Mouse (Mus musculus) intestine, embryonic 14.5 days (tissue): Measurements from ENCODE around the gene Catsper4. TPM values are rescaled to one million over a fixed set of nuclear protein-coding genes. Genes with fewer than 3 reads are reported as not detected.
A peak's percentile ranks its signal among the peaks of the same experiment; 100 is the strongest.

ENCODE experiments used
- ATAC-seq: fragments of 200-750 bp; cut with Nextera tagmentation; replicated peaks from 2 replicates; pipeline ENCODE4 v1.8.0; 2017; ENCODE audit warnings: low read depth, moderate number of reproducible peaks, moderate TSS enrichment, moderate library complexity; ENCODE audit not compliant: low FRiP score, low TSS enrichment
- DNase-seq: peaks from one replicate; pipeline ENCODE4 v3.0.0-alpha.2; 2018; ENCODE audit warnings: low spot score
- H3K27ac ChIP-seq: fragments of 300-500 bp; sonication (generic); 2 replicates; pipeline ENCODE4 v1.5.1; 2014; ENCODE audit warnings: low read depth, mild to moderate bottlenecking, control low read depth
- H3K27me3 ChIP-seq: fragments of 300-500 bp; sonication (generic); replicated peaks from 2 replicates; pipeline ENCODE4 v1.6.1; 2014; ENCODE audit warnings: low read length, control low read depth; ENCODE audit not compliant: control insufficient read depth, insufficient read depth
- H3K36me3 ChIP-seq: fragments of 300-500 bp; sonication (generic); 2 replicates; pipeline ENCODE4 v1.6.1; 2014; ENCODE audit warnings: low read length, control low read depth; ENCODE audit not compliant: control insufficient read depth, insufficient read depth
- H3K4me1 ChIP-seq: fragments of 300-500 bp; sonication (generic); replicated peaks from 2 replicates; pipeline ENCODE4 v1.6.1; 2014; ENCODE audit warnings: low read length, control low read depth, mixed read lengths; ENCODE audit not compliant: control insufficient read depth, insufficient read depth
- H3K4me2 ChIP-seq: fragments of 300-500 bp; sonication (generic); 2 replicates; pipeline ENCODE4 v1.6.1; 2014; ENCODE audit warnings: low read length
- H3K4me3 ChIP-seq: fragments of 300-500 bp; sonication (generic); 2 replicates; pipeline ENCODE4 v1.5.1; 2014; ENCODE audit warnings: low read depth, low read length, control low read depth, mixed read lengths
- H3K9ac ChIP-seq: fragments of 300-500 bp; sonication (generic); 2 replicates; pipeline ENCODE4 v1.6.1; 2014; ENCODE audit warnings: mild to moderate bottlenecking, low read length
- H3K9me3 ChIP-seq: fragments of 300-500 bp; sonication (generic); 2 replicates; pipeline ENCODE4 v1.6.1; 2016; ENCODE audit warnings: low read length, control low read depth; ENCODE audit not compliant: control insufficient read depth
- WGBS: fragments of 180-500 bp; shearing (Covaris S2); extraction: QIAGEN DNeasy Blood & Tissue Kit; methylation state at CpG from one replicate; pipeline ENCODE4 v1.1.7; 2014; 5-methylcytosine and 5-hydroxymethylcytosine counted together
- polyA plus RNA-seq: library from polyadenylated mRNA; unstranded; fragments of >200 nt; fragmentation: Nextera tagmentation; extraction: Ambion mirVana; gene quantifications from 2 replicates; pipeline ENCODE4 v1.2.1, GENCODE M21; 2014

Gene Catsper4
- polyA plus RNA-seq, 1 experiment from 2014 or later: not detected

- 0 out of 2 replicates have a peak, but pooled peaks cover 8% of the 10 kb centered on the region for H3K36me3 ChIP-seq
- H3K4me2 ChIP-seq: peak within 1 kb of the TSS; percentile 90
- under 1% methylated on average over 60 of the region's 60 CpGs for WGBS
Observed at GRCm38 (mm10) chr4:134245148-134245843, 18.1 kb upstream of the Catsper4 start, which contains the start of gene Zfp593. Zfp593 (minus strand) TSS chr4:134245592.

DNA sequence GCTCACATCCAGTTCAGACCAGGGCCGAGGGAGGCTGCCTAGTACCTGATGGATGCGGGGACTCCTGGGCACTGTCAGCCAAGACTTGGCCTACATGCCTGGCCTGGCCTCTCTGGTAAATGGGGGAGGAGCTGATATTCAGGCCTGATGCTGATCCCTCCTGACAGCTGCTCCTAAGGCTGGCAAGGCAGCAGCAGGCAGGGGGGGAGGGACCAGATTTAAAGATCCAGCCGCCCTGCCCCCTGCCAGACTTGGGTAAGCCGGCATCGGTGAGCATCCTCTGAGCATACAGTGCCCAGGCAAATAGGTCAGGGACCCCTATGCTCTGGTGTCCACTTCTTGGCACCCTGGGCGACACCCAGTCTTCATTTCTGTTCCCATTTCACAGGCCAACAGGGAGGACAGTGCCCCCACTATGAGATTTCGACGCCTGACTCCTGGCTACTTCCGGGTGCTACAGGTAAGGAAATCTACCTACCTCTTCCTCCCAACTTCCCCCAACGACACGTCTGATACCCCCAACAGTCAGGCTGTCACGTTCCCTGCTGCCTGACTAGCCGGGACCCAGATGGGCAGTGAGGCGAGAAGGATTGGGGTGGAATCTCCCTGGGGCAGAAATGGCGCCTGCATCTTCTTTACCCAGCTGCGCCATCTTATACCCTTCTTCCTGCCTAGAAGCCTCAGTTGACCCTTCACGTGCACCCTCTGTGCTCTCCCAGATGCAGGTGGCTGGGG, 16.5 kb upstream of the Catsper4 start, which contains the start of gene E130218I03Rik:
Gene E130218I03Rik (plus strand): TSS at position 147 of the 735 bp plus-strand sequence.
- H3K27me3 ChIP-seq: peaks cover 29% of the 10 kb centered on the region
- WGBS: 94% methylated on average over 17 of the region's 17 CpGs
- H3K27ac ChIP-seq: no peak within 1 kb of the TSS
- no peaks in the 10 kb centered on the region for H3K9me3 ChIP-seq
- ATAC-seq: no peak
- H3K4me3 ChIP-seq: peak within 1 kb of the TSS; percentile 86
- H3K4me1 ChIP-seq: peaks cover 7% of the 10 kb centered on the region
- 0 out of 2 replicates have a peak, but pooled peaks cover 8% of the 10 kb centered on the region for H3K36me3 ChIP-seq
- H3K9ac ChIP-seq: peak within 1 kb of the TSS; percentile 84; the same call in 1 of the 2 replicates
- peak within 1 kb of the TSS; percentile 90 for H3K4me2 ChIP-seq
- no peak for DNase-seq

More at GRCm38 (mm10) chr4:134245148-134245843, 18.1 kb upstream of the Catsper4 start, which contains the start of gene Zfp593:
- Histone ChIP-seq H3K27ac (no peak within 1 kb of the TSS), H3K9me3 (no peaks in the 10 kb centered on the region), H3K9ac (peak within 1 kb of the TSS; percentile 84), H3K27me3 (peaks cover 33% of the 10 kb centered on the region), H3K4me3 (peak within 1 kb of the TSS; percentile 86), H3K4me1 (peaks cover 8% of the 10 kb centered on the region)
- ATAC-seq (peak; percentile 86), DNase-seq (peak; percentile 99)

- peak overlapping the region; percentile 43 for H3K4me2 ChIP-seq
- no peaks in the 10 kb centered on the region for H3K9me3 ChIP-seq
- H3K27me3 ChIP-seq: peaks cover 13% of the 10 kb centered on the region
- WGBS: 8% methylated on average over 10 of the region's 10 CpGs
- peak overlapping the region; percentile 34; the same call in 1 of the 2 replicates for H3K4me3 ChIP-seq
- peak; percentile 9; the same call in 1 of the 2 replicates for ATAC-seq
- no peak overlapping the region for H3K9ac ChIP-seq
- 0 out of 2 replicates have a peak, but pooled peaks cover 7% of the 10 kb centered on the region for H3K36me3 ChIP-seq
- DNase-seq: no peak
- H3K4me1 ChIP-seq: no peaks in the 10 kb centered on the region
- no peak overlapping the region for H3K27ac ChIP-seq
Observed at GRCm38 (mm10) chr4:134238686-134239085, 11.5 kb upstream of the Catsper4 start.

GRCm38 (mm10) chr4:134238279-134238651, 11.1 kb upstream of the Catsper4 start, which contains the start of gene Cnksr1:
Cnksr1 (minus strand) TSS chr4:134238399.
- 0 out of 2 replicates have a peak, but pooled peaks cover 5% of the 10 kb centered on the region for H3K36me3 ChIP-seq
- H3K27me3 ChIP-seq: peaks cover 13% of the 10 kb centered on the region
- WGBS: 2% methylated on average over 18 of the region's 18 CpGs
- H3K9me3 ChIP-seq: no peaks in the 10 kb centered on the region
- no peaks in the 10 kb centered on the region for H3K4me1 ChIP-seq
- peak within 1 kb of the TSS; percentile 34 for H3K4me3 ChIP-seq
- peak within 1 kb of the TSS; percentile 25 for H3K9ac ChIP-seq
- ATAC-seq (peak; percentile 88), DNase-seq (no peak)
- H3K4me2 ChIP-seq: peak within 1 kb of the TSS; percentile 43
- H3K27ac ChIP-seq: no peak within 1 kb of the TSS

GRCm38 (mm10) chr4:134237582-134238278, 10.5 kb upstream of the Catsper4 start:
- ATAC-seq (peak; percentile 66), DNase-seq (peak; percentile 78)
- Histone ChIP-seq H3K9ac (peak overlapping the region; percentile 25), H3K9me3 (no peaks in the 10 kb centered on the region), H3K4me1 (no peaks in the 10 kb centered on the region), H3K4me2 (peak overlapping the region; percentile 43), H3K4me3 (peak overlapping the region; percentile 34), H3K36me3 (no peaks in the 10 kb centered on the region), H3K27me3 (peaks cover 13% of the 10 kb centered on the region), H3K27ac (no peak overlapping the region)
- 20% methylated on average over 19 of the region's 19 CpGs for WGBS

GRCm38 (mm10) chr4:134234876-134235275, 7.7 kb upstream of the Catsper4 start:
- Histone ChIP-seq H3K27ac (no peak overlapping the region), H3K36me3 (no peaks in the 10 kb centered on the region), H3K4me1 (no peaks in the 10 kb centered on the region), H3K27me3 (peaks cover 13% of the 10 kb centered on the region), H3K9ac (no peak overlapping the region), H3K9me3 (no peaks in the 10 kb centered on the region), H3K4me2 (no peak overlapping the region), H3K4me3 (no peak overlapping the region)
- ATAC-seq: no peak
- 85% methylated on average over 5 of the region's 5 CpGs for WGBS
- DNase-seq: no peak

DNA sequence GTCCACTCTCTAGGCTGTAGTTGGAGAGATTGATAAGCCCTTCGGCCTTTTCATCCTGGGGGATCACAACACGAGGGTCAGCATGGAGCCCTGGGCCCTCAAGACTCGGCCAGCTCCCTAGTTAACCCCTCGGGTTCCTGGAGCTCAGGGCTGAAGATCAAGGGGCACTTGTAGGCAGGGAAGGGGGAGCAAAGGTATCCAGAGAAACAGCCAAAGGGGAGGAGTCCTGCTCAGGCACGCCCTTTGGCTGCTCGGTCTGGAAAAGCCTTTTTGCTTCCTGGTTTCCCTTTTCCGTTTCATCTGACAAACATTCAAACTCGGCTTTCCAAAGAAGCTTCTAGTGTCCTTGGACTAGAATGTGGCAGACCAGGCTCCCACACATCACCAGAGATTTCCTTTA, 3.2 kb upstream of the Catsper4 start:
- DNase-seq (no peak), ATAC-seq (no peak)
- no peak overlapping the region for H3K9ac ChIP-seq
- no peaks in the 10 kb centered on the region for H3K4me1 ChIP-seq
- no peak overlapping the region for H3K4me3 ChIP-seq
- H3K27me3 ChIP-seq: no peaks in the 10 kb centered on the region
- no peaks in the 10 kb centered on the region for H3K36me3 ChIP-seq
- WGBS: 32% methylated on average over 8 of the region's 8 CpGs
- no peaks in the 10 kb centered on the region for H3K9me3 ChIP-seq
- no peak overlapping the region for H3K27ac ChIP-seq
- no peak overlapping the region for H3K4me2 ChIP-seq
